Mouse (Mus musculus): ENCODE measurements at regions not wholly inside any gene's neighbourhood (a gene's known extent, or its start where the extent isn't known, plus 50 kb on each side); places are given as distances from the start of the nearest gene placed in this dataset.

DNA sequence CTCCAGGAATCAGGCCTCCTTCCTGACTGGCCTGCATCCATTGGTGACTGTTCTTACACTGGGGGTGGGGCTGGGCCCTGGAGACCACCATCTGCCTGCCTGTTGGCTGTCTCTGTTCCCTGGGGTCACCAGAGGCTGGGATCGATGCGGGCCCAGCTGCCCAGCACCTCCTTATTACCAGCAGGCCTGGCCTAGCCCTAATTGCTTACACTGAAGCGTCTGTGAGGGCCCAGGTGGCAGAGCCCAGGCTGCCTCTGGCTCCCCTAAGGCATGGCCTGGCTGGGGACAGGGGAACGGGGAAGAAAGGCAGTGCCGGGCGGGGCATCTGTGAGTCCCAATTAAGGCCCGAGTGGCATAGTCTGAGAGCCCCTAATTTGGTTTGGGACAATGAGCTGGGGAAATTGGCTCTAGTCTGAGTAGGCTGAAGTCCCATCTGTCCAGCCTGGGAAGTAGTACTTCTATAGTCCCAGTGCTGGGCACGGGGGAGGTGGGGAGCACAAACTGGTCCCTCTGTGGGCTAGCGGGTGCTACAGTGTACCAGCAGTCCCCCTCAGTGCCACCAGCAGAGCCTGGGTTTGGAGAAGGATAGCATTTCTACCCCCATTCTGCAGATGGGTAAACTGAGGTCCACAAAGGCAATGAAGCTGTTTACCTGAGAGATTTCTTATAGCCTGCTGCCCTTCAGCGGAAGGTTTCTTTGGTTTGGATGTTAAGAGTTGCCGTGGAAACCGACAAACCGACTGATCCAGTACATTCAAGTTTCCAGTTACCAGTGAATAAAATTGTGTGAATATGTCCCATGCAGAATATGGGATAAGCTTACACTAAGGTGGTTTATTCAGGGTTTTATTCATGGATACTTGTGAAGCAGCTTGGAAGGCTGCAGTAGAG lies 121.6 kb downstream of the Mn1 start:
- DNase-seq (ENCODE audit: low spot score) (no peak), ATAC-seq (ENCODE audit: low FRiP score) (peak; percentile 41; the same call in 1 of the 2 replicates)
- Histone ChIP-seq H3K4me3 (replicated peaks; ENCODE audit: low read length) (no peak overlapping the region), H3K27me3 (ENCODE audit: control insufficient read depth, insufficient read depth, low read length) (no peaks in the 10 kb centered on the region), H3K4me2 (replicated peaks) (no peak overlapping the region), H3K36me3 (replicated peaks; ENCODE audit: control insufficient read depth, insufficient read depth) (no peaks in the 10 kb centered on the region), H3K9ac (no peak overlapping the region), H3K4me1 (replicated peaks; ENCODE audit: control insufficient read depth, insufficient read depth, low read length) (peaks cover 15% of the 10 kb centered on the region), H3K9me3 (ENCODE audit: control insufficient read depth, low read length) (no peaks in the 10 kb centered on the region), H3K27ac (no peak overlapping the region)
- WGBS: 44% methylated on average over 13 of the region's 13 CpGs

DNA sequence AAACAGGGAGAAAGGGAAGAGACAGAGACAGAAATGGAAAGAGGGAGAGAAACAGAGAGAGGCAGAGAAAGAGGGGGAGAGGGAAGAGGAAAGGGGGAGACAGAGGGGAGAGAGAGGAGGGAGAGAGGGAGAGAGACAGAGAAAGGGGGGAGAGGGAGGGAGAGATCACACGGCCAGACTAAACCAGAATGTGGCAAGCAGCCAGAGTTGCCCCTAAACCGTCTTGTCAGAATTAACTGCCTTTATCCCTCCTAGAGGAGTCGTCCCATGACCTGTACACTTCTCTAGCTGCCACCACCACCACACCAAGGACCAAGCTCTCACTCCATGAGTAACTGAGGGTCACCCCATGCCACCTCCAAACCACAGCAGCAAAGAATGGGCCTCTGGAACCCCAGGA lies 123.3 kb downstream of the Mn1 start:
- no peaks in the 10 kb centered on the region for H3K27me3 ChIP-seq (ENCODE audit: control insufficient read depth, insufficient read depth, low read length)
- ATAC-seq (ENCODE audit: low FRiP score) (no peak), DNase-seq (ENCODE audit: low spot score) (no peak)
- H3K36me3 ChIP-seq (replicated peaks; ENCODE audit: control insufficient read depth, insufficient read depth): no peaks in the 10 kb centered on the region
- peaks cover 14% of the 10 kb centered on the region for H3K4me1 ChIP-seq (replicated peaks; ENCODE audit: control insufficient read depth, insufficient read depth, low read length)
- no peak overlapping the region for H3K27ac ChIP-seq
- no peak overlapping the region for H3K4me2 ChIP-seq (replicated peaks)
- H3K4me3 ChIP-seq (replicated peaks; ENCODE audit: low read length): no peak overlapping the region
- no peak overlapping the region for H3K9ac ChIP-seq
- WGBS: 24% methylated on average over 3 of the region's 3 CpGs
- H3K9me3 ChIP-seq (ENCODE audit: control insufficient read depth, low read length): no peaks in the 10 kb centered on the region

DNA sequence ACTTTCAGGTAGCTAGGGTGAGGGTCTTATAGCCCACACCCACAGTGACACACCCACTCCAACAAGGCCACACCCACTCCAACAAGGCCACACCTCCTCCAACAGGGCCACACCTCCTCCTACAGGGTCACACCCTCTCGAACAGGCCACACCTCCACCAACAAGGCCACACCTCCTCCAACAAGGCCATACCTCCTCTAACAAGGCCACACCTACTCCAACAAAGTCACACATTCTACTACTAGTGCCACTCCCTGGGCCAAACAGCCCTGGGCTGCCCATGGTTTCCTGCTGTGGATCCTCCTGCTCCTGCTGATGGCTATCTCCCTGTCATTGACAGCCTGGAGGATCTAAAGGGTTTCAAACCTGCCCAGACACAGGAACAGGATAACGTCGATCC lies 124.9 kb downstream of the Mn1 start:
- 83% methylated on average over 3 of the region's 3 CpGs for WGBS
- DNase-seq (ENCODE audit: low spot score) (no peak), ATAC-seq (ENCODE audit: low FRiP score) (no peak)
- no peaks in the 10 kb centered on the region for H3K9me3 ChIP-seq (ENCODE audit: control insufficient read depth, low read length)
- H3K9ac ChIP-seq: no peak overlapping the region
- no peak overlapping the region for H3K4me2 ChIP-seq (replicated peaks)
- H3K4me1 ChIP-seq (replicated peaks; ENCODE audit: control insufficient read depth, insufficient read depth, low read length): 0 out of 2 replicates have a peak, but pooled peaks cover 4% of the 10 kb centered on the region
- no peaks in the 10 kb centered on the region for H3K36me3 ChIP-seq (replicated peaks; ENCODE audit: control insufficient read depth, insufficient read depth)
- no peaks in the 10 kb centered on the region for H3K27me3 ChIP-seq (ENCODE audit: control insufficient read depth, insufficient read depth, low read length)
- no peak overlapping the region for H3K27ac ChIP-seq
- no peak overlapping the region for H3K4me3 ChIP-seq (replicated peaks; ENCODE audit: low read length)

DNA sequence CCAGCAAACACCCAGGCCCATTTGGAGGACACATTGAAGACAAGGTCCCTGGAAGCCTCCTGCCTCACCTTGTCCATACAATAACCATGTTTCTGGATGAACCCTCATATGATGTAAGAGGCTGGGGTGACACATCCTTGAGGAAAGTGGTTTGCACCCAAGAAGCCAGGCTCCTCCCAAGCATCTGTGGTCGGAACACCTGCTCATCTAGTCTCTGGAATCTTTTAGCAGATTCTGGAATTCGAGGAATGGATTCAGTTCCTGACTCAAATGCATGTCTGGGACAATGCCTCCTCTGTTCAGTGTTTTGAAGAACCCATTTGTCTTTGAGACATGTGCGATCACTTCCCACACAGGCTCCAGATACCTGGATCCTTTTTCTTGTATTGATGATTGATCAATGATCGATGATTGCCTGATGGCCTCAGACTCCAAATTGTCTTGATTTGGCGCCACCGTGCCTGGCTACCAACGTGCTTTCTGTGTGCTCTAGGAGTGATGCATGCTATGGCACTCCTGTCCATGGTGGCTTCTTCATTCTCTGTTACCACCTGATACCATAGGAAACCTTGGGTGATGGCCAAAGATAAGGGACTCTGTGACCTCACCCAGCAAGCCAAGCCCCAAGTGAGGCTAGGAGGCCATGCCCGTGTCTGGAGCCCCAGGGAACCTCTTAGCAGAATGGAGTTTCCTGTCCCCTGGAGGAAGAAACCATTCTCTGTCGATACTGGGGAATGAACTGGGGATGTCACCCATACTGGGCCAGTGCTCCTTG lies 126.7 kb downstream of the Mn1 start:
- Histone ChIP-seq H3K27ac (no peak overlapping the region), H3K9ac (no peak overlapping the region), H3K4me1 (replicated peaks; ENCODE audit: control insufficient read depth, insufficient read depth, low read length) (0 out of 2 replicates have a peak, but pooled peaks cover 4% of the 10 kb centered on the region), H3K36me3 (replicated peaks; ENCODE audit: control insufficient read depth, insufficient read depth) (no peaks in the 10 kb centered on the region), H3K4me2 (replicated peaks) (no peak overlapping the region), H3K4me3 (replicated peaks; ENCODE audit: low read length) (no peak overlapping the region), H3K9me3 (ENCODE audit: control insufficient read depth, low read length) (no peaks in the 10 kb centered on the region), H3K27me3 (ENCODE audit: control insufficient read depth, insufficient read depth, low read length) (no peaks in the 10 kb centered on the region)
- ATAC-seq (ENCODE audit: low FRiP score) (no peak), DNase-seq (ENCODE audit: low spot score) (no peak)
- 83% methylated on average over 9 of the region's 9 CpGs for WGBS

DNA sequence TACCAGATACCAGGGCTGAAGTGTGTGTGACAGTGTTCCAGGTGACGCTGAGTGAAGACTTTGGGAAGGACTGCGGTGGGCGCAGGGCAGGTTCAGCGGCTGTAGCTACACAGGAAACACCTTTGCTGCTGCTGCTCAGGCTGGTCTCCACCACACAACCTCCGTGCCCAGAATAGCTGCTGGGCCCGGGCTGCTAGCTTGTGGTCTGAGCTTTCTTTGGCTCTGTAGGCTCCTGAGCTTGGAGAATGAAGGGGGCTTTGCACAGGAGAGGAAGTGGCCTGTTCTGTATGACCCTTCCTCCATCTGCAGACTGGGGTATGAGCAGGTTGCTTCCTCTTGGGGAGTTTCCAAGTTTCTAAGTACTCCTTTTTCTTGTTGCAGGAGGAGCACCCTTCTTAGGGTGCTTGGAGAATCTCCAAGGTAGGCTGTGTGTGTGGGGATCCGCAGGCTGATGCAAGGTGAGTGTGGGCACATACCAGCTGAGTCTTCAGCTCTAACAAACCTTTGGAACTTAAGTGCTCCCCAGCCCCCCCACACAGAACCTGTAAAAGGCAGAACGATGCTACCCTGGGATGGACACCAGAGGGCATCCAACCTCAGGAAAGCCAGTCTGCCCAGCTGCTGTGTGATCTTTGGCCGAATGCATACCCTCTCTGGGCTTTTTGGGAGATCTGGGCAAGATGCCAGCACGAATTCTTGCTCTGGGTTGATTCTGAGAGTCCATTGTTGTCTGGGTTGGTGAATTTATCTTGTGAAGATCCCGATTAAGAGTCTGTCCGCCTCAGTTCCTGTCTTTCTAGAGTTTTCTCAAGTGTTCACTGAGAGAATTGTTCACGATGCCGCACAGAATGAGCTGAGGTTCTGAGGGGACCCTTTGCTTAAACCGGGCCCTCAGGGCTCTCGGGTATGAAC lies 136.6 kb downstream of the Mn1 start:
- Histone ChIP-seq H3K27me3 (ENCODE audit: control insufficient read depth, insufficient read depth, low read length) (no peaks in the 10 kb centered on the region), H3K36me3 (replicated peaks; ENCODE audit: control insufficient read depth, insufficient read depth) (no peaks in the 10 kb centered on the region), H3K9ac (no peak overlapping the region), H3K9me3 (ENCODE audit: control insufficient read depth, low read length) (no peaks in the 10 kb centered on the region), H3K4me2 (replicated peaks) (no peak overlapping the region), H3K4me1 (replicated peaks; ENCODE audit: control insufficient read depth, insufficient read depth, low read length) (peaks cover 16% of the 10 kb centered on the region), H3K27ac (no peak overlapping the region), H3K4me3 (replicated peaks; ENCODE audit: low read length) (no peak overlapping the region)
- WGBS: 72% methylated on average over 16 of the region's 16 CpGs
- ATAC-seq (ENCODE audit: low FRiP score): no peak
- no peak for DNase-seq (ENCODE audit: low spot score)

DNA sequence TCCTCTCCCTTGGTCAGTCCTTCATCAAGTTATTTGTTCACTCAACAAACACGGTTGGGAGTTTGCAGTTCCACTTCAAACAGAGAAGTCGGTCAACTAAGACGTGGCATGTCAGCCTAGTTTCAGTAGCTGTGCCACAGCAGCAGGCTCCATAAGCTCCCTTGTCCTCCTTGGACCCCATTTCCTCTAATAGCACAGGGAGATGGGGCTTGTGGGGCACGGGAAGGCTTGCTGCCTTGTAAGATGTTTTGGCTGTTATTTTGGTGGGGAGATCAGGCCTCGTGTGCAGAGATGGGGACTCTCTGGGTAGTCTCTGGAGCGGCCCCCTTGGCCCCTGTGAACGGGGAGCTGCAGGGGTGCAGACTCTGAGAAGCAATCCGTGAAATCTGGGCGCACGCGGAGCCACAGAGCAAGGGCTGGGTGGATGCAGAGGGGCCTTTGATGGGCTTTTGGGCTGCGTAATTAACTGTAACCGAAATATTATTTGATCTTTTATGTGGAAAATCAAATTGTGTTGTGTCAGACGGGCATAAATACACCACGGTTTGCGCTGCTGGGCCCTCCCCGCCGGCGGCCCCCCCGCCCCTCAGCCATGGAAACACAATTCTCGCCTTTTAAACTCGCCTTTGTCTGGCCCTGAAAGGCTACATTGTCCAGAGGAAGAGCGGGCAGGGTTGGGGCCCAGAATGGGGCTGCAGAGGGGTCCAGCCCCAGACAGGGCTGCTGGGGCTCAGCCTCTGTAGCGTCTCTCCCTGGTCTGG lies 137.6 kb downstream of the Mn1 start:
- DNase-seq (ENCODE audit: low spot score): peak; percentile 59
- no peaks in the 10 kb centered on the region for H3K9me3 ChIP-seq (ENCODE audit: control insufficient read depth, low read length)
- peak overlapping the region; percentile 72 for H3K27ac ChIP-seq
- no peaks in the 10 kb centered on the region for H3K27me3 ChIP-seq (ENCODE audit: control insufficient read depth, insufficient read depth, low read length)
- ATAC-seq (ENCODE audit: low FRiP score): peak; percentile 91
- H3K4me3 ChIP-seq (replicated peaks; ENCODE audit: low read length): no peak overlapping the region
- peak overlapping the region; percentile 13; the same call in 1 of the 2 replicates for H3K4me2 ChIP-seq (replicated peaks)
- H3K9ac ChIP-seq: peak overlapping the region; percentile 33
- peaks cover 16% of the 10 kb centered on the region for H3K4me1 ChIP-seq (replicated peaks; ENCODE audit: control insufficient read depth, insufficient read depth, low read length)
- H3K36me3 ChIP-seq (replicated peaks; ENCODE audit: control insufficient read depth, insufficient read depth): no peaks in the 10 kb centered on the region
- whole genome bisulfite sequencing: 5% methylated on average over 24 of the region's 24 CpGs

DNA sequence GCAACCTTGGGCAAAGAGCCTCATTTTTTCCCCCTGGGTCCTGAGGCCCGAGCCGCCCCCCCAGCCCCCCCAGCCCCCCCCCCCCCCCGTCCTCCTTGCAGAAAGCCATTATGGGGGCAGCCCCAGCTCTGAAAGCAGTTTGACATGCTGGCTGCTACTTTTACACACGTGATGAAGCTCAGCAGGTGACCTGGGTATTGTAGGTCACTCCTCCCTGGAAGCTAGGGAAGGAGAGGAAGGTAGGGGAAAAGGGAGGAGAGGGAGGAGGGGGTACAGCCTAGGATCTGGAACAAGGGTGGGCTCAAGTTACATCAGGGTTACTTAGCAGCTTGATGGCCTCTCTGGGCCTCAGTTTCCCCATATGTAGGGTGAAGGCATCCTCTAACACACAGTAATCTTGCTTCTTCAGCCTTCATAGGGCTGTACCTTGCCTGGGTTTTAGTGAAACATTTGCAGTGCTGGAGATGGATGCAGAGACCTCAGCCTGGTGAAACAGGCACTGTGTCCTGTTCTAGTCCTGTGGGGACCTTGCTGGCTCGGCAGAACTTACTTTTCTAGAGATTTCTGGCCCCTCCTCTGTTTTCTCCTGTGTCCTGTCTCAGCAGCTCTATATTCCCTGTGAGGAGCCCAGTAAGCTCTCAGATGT lies 138.3 kb downstream of the Mn1 start:
- Histone ChIP-seq H3K4me3 (replicated peaks; ENCODE audit: low read length) (no peak overlapping the region), H3K27me3 (ENCODE audit: control insufficient read depth, insufficient read depth, low read length) (no peaks in the 10 kb centered on the region), H3K36me3 (replicated peaks; ENCODE audit: control insufficient read depth, insufficient read depth) (no peaks in the 10 kb centered on the region), H3K4me1 (replicated peaks; ENCODE audit: control insufficient read depth, insufficient read depth, low read length) (peaks cover 16% of the 10 kb centered on the region), H3K27ac (peak overlapping the region; percentile 72), H3K9me3 (ENCODE audit: control insufficient read depth, low read length) (no peaks in the 10 kb centered on the region), H3K4me2 (replicated peaks) (peak overlapping the region; percentile 13; the same call in 1 of the 2 replicates), H3K9ac (no peak overlapping the region)
- ATAC-seq (ENCODE audit: low FRiP score) (peak; percentile 24; the same call in 1 of the 2 replicates), DNase-seq (ENCODE audit: low spot score) (no peak)
- 3% methylated on average over 5 of the region's 5 CpGs for WGBS

DNA sequence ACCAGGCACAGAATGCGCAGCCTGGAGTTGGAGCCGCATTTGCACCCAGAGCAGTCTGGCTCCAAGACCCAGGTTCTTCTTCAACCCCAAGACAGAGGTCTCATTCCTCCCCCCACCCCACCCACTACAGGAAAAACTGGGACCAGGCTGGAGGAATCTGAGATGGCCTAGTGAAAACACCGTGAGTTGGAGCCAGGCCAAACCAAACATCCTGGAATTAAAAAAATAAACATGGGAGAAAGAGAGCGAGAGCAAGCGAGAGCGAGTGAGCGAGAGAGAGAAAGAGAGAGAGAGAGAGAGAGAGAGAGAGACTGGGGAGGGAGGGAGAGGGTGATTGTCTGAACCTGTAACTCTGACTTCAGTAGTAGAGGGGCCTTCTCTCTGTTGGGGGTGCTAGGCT lies 138.8 kb downstream of the Mn1 start:
- no peaks in the 10 kb centered on the region for H3K36me3 ChIP-seq (replicated peaks; ENCODE audit: control insufficient read depth, insufficient read depth)
- H3K4me3 ChIP-seq (replicated peaks; ENCODE audit: low read length): no peak overlapping the region
- H3K4me1 ChIP-seq (replicated peaks; ENCODE audit: control insufficient read depth, insufficient read depth, low read length): peaks cover 16% of the 10 kb centered on the region
- H3K27me3 ChIP-seq (ENCODE audit: control insufficient read depth, insufficient read depth, low read length): no peaks in the 10 kb centered on the region
- no peak overlapping the region for H3K4me2 ChIP-seq (replicated peaks)
- H3K9me3 ChIP-seq (ENCODE audit: control insufficient read depth, low read length): no peaks in the 10 kb centered on the region
- H3K27ac ChIP-seq: 0 out of 2 replicates have a peak overlapping the region, but pooled peaks have one; percentile 44
- WGBS: 59% methylated on average over 7 of the region's 7 CpGs
- no peak overlapping the region for H3K9ac ChIP-seq
- no peak for DNase-seq (ENCODE audit: low spot score)
- ATAC-seq (ENCODE audit: low FRiP score): no peak

All from hindbrain, embryonic 14.5 days (tissue).